Mouse (Mus musculus): ENCODE data around the gene Ankrd35.
"Not testable (repeated sequence)": the region's sequence is repeated elsewhere in the genome, so short reads cannot be mapped to it uniquely, and the experiment has no call there.

Gene Ankrd35

DNA sequence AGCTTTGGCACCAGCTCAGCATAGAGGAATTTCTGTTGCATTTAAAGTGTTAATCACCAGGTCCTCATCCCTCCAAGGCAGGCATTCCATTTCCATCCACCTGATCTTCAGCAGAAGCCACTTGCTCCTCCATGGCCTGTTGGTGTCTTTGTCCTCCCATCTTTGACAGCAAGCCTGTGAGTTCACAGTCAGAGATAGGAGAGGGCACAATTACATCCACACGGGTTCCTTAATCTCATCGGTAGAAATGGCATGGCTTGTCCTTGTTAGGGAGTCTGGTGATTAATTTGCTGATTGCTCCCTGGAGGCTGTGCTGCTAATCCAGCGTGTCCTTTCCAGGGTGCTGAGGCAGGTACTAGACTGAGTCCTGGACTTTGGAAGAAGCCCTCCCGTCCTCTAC, 3.6 kb downstream of the Ankrd35 start:
- DNase-seq (ENCODE audit: low read depth, low spot score): no peak

DNA sequence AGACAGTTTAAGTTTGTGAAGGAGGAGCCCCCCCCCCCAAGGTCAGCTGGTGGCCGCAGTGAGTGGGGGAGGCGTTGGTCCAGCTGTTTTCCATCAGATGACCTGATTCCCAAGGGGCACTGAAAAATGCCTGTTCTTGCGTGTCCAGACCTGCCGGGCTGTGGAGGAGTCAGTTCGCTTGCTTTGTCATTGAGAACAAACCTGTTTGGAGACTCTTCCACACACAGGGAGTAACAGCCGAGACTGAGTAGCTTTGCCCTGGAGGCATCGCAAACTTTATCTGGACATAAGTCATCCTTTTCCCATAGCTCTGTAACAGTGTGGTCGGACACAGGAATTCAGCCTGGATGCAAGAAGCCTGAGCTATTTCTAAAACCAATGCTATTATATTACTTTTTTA, 4.5 kb downstream of the Ankrd35 start:
- DNase-seq (ENCODE audit: low read depth, low spot score): peak; percentile 68

DNA sequence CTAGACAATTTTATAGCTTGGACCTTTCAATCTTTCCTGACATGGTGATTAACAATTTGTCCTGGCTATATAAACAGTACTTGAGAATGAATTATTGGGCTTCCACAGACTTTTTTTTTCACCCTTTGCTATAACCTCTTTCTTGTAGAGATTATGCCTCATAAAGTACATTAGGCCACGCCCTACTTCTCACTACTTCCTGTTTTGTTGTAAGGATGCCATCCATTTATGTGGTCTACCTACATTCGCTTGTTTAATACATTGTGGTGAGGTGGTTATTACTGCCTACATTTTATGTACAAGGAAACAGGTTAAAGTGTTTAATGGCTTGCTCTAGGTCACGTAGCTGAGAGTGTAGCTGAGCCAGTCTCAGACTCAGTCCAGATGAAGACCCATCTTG, 5.2 kb downstream of the Ankrd35 start:
- no peak for DNase-seq (ENCODE audit: low read depth, low spot score)

DNA sequence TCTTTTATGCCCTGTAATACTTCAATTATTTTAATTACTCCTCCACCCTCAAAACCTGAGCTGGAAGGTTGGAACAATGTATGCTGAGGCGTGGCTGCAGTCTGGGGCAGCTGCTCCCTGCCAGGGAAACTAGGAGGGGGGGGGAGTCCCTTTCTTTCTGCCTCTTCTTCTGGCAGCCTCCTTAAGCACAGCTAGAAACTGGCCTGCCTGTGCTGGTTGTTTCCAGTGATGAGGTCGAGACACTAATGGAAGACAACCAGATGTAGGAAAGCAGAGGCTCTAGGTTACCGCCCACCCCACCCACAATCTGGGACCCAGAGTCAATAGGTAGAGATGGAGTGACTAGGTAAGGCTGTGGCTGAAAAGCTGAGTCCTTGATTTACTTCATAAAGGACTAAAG, 5.8 kb downstream of the Ankrd35 start:
- DNase-seq (ENCODE audit: low read depth, low spot score): no peak

DNA sequence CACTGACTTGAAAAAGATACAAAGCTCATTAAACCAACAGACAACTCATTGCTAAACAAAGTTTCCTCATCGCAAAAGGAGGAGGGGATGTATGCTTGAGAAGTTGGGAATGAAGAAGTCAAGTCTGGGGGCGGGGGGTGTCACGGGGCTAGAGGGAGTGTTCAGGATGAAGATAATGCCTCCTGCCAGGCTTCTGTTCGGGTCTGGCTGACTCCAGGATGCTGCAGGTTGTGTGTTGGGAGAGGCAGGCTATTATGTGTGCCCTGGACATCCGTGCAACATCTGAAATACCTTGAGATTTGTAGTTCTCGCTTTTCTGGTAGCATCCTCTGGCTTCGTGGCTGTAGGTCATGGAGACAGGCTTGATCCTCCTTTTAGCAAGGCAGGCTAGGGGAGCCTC, 8.5 kb downstream of the Ankrd35 start:
- no peak for DNase-seq (ENCODE audit: low read depth, low spot score)

DNA sequence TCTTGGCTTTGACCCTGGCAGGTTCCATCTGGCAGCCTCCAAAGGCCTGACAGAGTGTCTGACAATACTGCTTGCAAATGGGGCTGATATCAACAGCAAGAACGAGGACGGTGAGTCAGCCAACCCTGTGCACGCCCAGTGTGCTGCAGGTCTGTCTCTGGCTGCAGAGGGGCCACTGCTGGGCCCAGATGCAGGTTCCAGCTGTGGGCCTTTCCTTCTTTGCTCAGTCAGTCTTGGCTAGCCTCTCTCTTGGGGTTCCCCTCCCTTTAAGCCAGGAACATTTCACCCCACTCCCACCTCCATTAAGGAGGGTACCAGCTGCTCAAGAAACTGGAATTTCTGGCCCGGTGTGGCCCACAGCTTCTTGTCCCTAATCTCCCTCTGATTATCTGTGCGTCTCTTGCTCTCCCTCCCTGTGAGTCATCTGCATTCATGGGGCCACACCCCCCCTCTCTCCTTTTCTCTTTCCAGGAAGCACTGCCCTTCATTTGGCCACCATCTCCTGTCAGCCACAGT, 9.3 kb downstream of the Ankrd35 start:
- no peak for DNase-seq (ENCODE audit: low read depth, low spot score)

DNA sequence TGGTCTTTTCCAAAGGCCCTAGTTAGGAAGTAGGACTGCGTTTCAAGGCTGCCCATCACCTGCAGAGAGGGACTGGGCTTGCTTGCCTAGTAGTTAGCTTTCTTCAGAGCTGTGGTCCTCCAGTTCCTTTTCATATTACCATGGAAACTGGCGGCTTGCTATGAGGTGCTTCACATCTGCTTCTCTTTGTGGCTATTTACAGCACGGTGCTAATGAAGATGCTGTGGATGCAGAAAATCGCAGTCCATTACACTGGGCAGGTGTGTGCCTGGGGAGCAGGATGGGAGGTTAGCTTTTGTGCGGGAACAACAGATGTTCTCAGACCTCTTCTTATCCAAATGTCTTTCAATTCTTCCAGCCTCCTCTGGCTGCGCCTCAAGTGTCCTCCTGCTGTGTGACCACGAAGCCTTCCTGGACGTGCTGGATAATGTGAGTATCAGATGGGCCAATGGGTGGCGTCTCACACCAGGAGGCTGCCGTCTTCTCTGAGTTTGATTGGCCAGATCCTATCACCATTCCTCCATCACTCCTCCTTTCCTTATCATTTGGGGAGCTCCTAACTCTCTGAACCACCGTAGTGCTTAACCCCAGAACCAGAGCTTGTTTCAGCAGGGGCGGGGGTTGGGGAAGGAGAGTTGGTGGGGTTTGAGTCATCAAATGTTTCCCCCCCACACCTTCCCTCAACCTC, 10.5 kb downstream of the Ankrd35 start:
- no peak for DNase-seq (ENCODE audit: low read depth, low spot score)

DNA sequence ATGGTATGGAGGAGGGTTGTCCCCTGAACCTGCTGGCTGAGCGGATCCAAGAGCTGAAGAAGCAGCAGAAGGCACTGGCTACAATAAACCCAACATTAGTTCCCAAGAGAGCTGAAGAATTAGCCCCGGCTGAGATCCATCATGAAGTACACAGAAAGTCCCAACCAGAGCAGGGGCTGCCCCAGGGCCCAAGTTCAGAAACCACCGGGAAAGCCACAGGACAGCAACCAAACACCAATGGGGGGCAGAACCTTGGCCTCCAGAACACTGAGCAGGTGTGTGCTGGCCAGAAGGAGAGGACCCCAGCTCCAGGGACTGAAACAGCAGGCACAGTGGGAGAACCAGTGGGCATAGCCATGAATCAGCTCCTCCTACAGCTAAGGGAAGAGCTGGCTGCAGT, 13.6 kb downstream of the Ankrd35 start:
- no peak for DNase-seq (ENCODE audit: low read depth, low spot score)

DNA sequence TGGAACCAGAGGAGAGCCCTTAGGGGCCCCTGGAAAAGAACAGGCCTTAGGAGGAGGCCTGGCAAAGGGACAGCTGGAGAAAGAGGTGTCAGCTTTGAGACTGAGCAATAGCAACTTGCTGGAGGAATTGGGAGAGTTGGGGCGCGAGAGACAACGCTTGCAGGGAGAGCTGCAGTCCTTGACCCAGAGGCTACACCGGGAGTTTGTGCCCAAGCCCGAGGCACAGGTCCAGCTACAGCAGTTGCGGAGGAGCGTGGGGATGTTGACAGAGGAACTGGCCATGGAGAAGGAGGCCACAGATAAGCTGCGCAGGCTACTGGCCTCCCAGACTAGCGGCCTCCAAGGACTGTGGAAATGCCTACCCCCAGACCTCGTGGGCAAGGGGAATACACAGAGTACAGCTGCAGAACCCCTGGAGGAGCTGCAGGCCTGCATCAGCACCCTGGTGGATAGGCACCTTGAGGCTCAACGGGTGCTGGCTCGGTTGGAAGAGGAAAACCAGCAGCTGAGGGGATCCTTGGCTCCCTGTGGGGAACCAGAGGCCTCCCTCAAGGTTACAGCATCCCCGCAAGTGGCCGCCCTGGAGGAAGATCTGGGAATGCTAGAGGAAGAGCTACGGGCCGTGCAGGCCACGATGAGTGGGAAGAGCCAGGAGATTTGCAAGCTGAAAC, 14.4 kb downstream of the Ankrd35 start:
- DNase-seq (ENCODE audit: low read depth, low spot score): no peak

DNA sequence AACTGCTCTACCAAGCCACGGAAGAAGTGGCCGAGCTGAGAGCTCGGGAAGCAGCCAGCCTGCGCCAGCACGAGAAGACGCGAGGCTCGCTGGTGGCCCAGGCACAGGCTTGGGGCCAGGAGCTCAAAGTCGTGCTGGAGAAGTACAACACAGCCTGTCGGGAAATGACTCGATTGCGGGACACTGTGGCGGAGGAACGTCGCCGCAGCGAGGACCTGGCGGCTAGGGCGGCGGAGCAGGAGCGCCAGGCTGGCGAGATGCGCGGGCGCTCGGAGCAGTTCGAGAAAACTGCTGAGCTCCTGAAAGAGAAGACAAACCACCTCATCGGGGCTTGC, 14.9 kb downstream of the Ankrd35 start:
- no peak for DNase-seq (ENCODE audit: low read depth, low spot score)

DNA sequence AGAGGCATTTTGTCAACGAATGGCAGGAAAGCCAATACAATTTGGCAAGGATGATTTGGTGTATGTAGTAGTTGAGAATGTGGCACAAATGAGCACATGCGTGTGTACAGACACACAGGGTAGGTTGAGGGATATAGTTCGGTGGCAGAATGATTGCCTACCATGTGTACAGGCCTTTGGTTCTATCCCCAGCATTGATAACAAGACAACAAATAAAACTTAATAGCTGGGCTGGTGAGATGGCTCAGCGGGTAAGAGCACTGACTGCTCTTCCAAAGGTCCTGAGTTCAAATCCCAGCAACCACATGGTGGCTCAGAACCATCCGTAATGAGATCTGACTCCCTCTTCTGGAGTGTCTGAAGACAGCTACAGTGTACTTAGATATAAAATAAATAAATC, 16.1 kb downstream of the Ankrd35 start:
- not testable (repeated sequence) for DNase-seq (ENCODE audit: low read depth, low spot score)

DNA sequence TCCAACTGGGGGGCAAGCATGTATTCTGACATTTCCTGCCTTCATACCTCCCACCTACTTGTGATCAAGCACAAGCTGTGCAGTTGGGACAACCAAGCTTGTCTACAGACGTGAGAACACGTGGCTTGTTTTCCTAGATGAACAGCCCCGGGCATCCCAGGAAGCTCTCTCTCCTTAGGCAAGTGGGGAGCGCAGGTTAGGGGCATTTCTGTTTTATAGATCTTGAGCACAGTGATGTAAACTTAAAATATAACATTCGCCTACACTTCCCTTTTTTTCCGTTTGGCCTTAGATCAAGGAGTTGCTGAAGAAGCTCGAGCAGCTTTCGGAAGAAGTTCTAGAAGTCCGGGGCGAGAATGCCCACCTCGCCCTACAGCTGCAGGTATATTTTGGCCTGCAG, 18.9 kb downstream of the Ankrd35 start:
- DNase-seq (ENCODE audit: low read depth, low spot score): no peak

DNA sequence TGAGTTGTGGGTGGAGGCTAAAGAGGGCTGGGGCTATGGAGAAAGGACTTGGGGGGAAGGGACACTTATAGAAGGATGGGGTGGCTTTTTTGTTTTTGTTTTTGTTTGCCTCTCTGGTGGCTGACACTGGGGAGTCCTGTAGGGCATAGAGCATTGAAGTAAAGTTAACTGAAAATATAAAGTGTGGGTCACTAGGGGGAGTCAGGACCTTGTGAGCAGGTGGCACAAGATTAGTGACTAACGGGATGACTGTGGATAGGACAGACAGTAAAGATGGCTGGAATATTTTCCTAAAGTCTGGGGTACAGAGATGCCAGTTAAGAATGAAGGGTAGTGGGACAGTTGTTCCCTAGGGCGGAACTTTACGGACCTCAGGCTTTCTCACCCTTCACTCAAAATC, 20.4 kb downstream of the Ankrd35 start:
- DNase-seq (ENCODE audit: low read depth, low spot score): no peak

DNA sequence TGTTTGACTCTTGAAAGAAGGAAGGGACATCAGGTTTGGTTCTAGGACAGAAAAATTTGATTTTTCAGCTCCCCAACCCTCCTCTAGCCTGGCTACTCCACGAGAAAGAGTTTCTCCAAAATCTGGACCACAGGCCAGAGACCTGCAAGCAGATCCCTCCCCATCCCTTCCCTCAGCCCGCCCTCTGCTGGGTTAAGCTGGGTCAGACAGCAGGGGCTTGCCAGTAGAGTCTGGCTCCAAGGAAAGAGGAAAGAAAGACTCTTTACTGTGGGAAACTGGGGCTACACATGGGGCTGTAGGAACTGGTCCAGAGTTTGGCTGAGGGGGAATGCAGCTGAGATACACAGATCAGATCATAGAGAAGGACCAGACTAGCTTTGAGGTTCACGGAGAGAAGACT, 22.6 kb downstream of the Ankrd35 start:
- peak; percentile 42 for DNase-seq (ENCODE audit: low read depth, low spot score)

DNA sequence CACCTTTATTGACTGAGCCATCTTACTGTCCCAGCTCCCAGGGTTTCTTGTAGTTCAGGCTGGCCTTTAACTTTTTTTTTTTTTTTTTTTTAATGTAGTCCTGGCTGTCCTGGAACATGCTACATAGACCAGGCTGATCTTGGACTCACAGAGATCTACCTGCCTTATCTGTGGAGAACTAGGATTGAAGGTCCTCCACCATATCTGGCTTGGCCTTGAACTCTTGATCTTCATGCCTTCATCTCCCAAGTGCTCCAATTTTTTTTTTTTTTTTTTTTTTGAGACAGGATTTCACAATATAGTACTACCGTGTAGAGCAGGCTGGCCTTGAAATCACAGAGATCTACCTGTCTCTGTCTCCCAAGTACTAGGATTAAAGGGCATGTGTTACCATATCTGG, 23.6 kb downstream of the Ankrd35 start:
- no peak for DNase-seq (ENCODE audit: low read depth, low spot score)

DNA sequence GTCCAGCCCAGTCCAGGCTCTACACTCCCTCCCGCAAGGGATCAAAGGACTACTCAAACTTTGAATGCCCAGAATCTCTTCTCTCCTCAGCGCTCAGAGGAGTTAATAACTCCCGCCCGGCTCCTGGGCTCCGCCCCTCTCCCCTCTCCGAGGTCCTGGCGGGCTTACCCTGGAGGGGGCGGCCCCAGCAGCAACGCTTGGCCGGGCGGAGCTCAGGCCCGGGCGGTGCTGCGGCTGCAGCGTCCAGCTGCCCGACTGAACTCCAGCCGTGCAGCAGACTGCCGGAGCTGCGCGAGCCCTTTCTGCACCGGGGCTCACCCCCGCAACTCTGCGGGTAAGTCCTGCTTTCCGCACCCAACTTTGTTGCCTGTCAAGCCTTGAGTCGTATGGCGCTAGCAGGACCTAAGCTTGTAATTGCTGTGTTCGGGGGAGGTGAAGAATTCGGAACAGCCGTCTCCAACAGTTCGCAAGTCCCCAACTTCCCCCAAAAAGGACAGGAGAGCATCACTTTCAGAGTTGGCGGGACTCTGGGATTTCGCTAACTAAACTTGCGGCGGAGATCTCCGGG, 26.4 kb downstream of the Ankrd35 start, which contains the start of gene Pias3:
Gene Pias3, plus strand, starts transcription at position 187 of the 568 bp plus-strand sequence.
- DNase-seq (ENCODE audit: low read depth, low spot score): peak; percentile 80

DNA sequence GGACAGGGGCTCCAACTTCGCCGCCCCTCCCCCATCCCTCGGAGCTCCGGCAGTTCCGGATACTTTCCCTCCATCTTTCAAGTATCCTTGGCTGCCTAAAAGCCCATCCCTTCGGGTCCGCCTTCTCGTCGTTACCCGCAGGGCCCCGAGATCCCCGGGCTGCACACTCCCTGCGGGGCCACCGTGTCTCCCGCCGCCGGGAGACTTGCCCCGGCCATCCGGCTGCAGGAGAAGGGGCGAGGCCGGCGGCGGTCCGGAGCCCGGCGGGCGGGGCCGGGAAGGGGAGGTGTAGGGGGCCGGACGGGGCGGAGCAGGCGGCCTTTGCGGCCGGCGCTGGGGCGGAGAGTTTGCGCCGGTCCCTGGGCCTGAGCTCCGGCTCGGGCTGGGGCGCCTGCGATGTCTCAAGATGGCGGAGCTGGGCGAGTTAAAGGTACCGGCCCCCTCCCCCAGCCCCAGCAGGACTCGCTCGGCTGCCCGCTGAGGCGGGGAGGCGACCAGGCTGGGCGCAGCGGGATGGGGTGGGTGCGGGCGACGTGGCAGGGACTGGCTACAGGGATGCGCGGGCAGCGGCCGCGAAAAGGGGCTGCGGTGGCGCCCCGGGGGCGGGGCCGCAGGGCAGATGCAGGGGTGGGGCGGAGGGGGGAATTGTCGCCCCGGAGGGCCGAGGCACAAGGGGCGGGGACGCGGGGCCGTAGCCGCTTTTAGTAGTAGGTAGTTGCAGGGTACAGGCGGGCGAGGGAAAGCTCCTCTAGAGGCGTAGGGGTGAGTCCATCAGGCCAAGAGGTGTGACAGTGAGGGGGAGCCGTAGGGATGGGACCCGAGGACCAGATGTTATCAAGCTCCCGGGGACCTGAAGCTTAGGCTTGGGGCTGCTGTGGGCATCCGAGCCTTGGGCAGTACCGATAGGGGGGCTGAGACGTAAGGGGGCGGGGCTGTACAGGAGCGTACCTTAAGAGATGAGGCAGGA, 27.1 kb downstream of the Ankrd35 start:
- DNase-seq (ENCODE audit: low read depth, low spot score): peak; percentile 88

DNA sequence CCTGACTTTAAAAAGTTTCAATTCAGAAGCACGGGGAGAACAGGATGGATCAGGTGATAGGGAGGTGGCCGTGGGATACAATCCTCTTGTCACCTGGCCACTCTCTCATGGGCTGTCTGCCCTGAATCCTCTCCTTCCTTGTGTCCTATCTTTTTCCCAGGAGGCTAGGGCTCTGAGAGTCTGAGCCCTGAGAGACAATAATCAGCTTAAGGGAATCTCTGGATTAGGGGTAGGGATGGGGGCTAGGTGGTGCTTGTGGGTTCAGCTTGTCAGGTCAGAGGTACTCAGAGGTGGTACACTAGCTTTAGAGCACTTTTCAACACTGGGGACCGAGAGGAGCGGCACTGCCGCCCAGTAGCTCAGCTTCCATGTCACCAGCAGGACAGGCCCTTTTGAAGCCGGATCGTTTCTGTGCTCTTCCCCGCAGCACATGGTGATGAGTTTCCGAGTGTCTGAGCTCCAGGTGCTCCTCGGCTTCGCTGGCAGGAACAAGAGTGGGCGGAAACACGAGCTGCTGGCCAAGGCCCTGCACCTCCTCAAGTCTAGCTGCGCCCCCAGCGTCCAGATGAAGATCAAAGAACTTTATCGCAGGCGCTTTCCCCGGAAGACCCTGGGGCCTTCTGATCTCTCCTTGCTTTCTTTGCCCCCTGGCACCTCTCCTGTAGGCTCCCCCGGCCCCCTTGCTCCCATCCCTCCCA, 29.2 kb downstream of the Ankrd35 start:
- DNase-seq (ENCODE audit: low read depth, low spot score): no peak

DNA sequence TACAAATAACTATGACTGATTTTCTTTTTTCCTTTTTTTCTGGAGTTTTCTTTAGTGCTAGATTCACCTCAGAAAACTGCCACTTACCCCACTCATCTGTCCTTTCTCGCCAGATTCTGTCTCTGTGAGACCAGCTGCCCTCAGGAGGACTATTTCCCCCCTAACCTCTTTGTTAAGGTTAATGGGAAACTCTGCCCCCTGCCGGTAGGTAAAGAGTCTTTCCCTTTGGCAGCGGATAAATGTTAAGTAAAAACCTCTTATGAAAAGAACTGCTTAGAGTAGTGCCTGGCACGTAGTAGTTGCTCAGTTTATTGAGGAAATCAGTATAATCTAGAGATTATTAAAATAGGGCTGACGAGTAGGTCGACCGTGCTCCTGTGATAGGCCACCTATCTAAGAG, 30.4 kb downstream of the Ankrd35 start:
- peak; percentile 36 for DNase-seq (ENCODE audit: low read depth, low spot score)

DNA sequence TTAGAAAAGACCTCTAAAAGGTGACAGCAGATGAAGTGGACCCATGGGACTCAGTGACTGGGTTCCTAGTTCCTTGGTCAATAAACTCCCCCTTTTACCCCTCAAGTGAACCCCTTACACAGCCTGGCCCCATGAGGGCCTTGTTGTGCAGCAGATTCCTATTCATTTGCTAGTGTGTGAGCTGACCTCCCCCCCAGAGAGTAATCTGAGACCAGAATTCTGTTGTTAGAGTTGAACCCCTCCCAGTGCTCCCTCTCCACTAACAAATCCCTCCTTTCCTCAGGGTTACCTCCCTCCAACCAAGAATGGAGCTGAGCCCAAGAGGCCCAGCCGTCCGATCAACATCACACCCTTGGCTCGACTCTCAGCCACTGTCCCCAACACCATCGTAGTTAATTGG, 31.1 kb downstream of the Ankrd35 start:
- no peak for DNase-seq (ENCODE audit: low read depth, low spot score)

DNA sequence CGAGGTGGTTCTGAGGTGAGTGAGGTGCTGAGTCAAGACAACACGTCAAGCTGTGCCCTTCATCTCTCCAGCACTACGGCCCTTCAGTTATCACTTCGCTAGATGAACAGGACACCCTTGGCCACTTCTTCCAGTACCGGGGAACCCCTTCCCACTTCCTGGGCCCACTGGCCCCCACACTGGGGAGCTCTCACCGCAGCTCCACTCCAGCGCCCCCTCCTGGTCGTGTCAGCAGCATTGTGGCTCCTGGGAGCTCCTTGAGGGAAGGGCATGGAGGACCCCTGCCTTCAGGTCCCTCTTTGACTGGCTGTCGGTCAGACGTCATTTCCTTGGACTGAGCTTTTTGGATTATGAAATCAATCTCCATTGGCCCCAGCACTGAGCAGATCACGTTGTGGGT, 34.8 kb downstream of the Ankrd35 start:
- DNase-seq (ENCODE audit: low read depth, low spot score): no peak
